ENCODE assay signal across 8 mouse cellular contexts in the genomic region with DNA sequence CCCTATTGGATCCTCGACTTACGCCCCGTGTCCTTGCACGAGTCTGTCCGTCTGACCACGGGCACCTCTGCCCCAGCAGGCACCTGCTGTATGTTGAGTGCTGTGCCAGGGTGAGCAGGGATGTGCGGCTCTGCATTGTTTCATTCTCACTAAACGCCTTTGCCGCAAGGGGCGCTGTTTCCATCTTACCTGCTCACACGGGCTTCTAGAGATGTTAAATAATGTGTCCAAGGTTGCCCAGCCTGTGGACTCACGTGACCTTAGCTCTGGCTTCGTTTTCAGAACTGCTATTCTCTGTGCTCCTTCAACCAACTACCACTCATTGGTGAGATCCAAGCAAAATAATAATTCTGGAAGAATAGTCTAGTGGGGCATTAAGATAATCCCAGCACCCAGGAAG.
DNase-seq lines count a peak whose midpoint lies in the region; ATAC-seq and TF ChIP-seq lines count a peak whose summit lies in the region.

No protein-coding gene starts in this region.

- in situ Hi-C loops in CH12.LX (cut with MboI; ENCODE audit: low pct_ligation_motif_present, low pct_unique_long_range_greater_than_20kb, low sequenced_read_pairs), result no loop called here

- peak; percentile 9 for TF ChIP-seq RAD21 in CH12.LX (IDR thresholded peaks at IDR 0.05; ENCODE audit: low read depth, low read length)

- no peaks in the 10 kb centered on the region for H3K36me3 ChIP-seq in hindbrain, embryonic 11.5 days (ENCODE audit: control insufficient read depth, insufficient read depth, low read length)
- H3K36me3 ChIP-seq in hindbrain, embryonic 16.5 days (ENCODE audit: control insufficient read depth, insufficient read depth, low read length), result no peaks in the 10 kb centered on the region
- no peaks in the 10 kb centered on the region for H3K36me3 ChIP-seq in CH12.LX (replicated peaks in 1 of 2; ENCODE audit: control insufficient read depth in 1 of 2, insufficient read depth in 1 of 2, low read length in 1 of 2)
- H3K36me3 ChIP-seq in liver, embryonic 14.5 days (replicated peaks; ENCODE audit: control insufficient read depth, insufficient read depth, low read depth), result no peaks in the 10 kb centered on the region

- no peaks in the 10 kb centered on the region for H3K9me3 ChIP-seq in hindbrain, embryonic 11.5 days (ENCODE audit: control insufficient read depth, low read length)
- H3K9me3 ChIP-seq in hindbrain, embryonic 16.5 days (ENCODE audit: control insufficient read depth, low read length), result no peaks in the 10 kb centered on the region
- peaks cover 3% of the 10 kb centered on the region for H3K9me3 ChIP-seq in CH12.LX (replicated peaks; ENCODE audit: low read length)
- H3K9me3 ChIP-seq in liver, embryonic 14.5 days (ENCODE audit: control insufficient read depth, low read length), result no peaks in the 10 kb centered on the region

- no peaks in the 10 kb centered on the region for H3K79me2 ChIP-seq in CH12.LX (replicated peaks; ENCODE audit: control insufficient read depth, extremely low read depth, insufficient read depth, poor library complexity, severe bottlenecking)

- TF ChIP-seq CTCF in CH12.LX (conservative IDR thresholded peaks at IDR 0.05 in 1 of 2, IDR thresholded peaks at IDR 0.05 in 1 of 2; ENCODE audit: low read depth in 2 of 2, low read length in 2 of 2), result peak; percentile 66 to 70
- TF ChIP-seq CTCF in embryonic fibroblast, embryonic 13.5 days (IDR thresholded peaks at IDR 0.05; ENCODE audit: borderline replicate concordance, insufficient read depth, low read length), result peak; percentile 38; the same call in 1 of the 2 replicates
- TF ChIP-seq CTCF in liver, embryonic 14.5 days (IDR thresholded peaks at IDR 0.05; ENCODE audit: low read depth), result peak; percentile 89

- H3K4me1 ChIP-seq in hindbrain, embryonic 11.5 days (replicated peaks; ENCODE audit: control insufficient read depth, insufficient read depth, low read length), result no peaks in the 10 kb centered on the region
- H3K4me1 ChIP-seq in hindbrain, embryonic 16.5 days (ENCODE audit: control insufficient read depth, insufficient read depth, low read depth, low read length), result no peaks in the 10 kb centered on the region; the same call in 1 of the 2 replicates
- H3K4me1 ChIP-seq in CH12.LX (ENCODE audit: control insufficient read depth in 1 of 2, insufficient read depth in 2 of 2), result no peaks in the 10 kb centered on the region
- H3K4me1 ChIP-seq in embryonic fibroblast, embryonic 13.5 days (ENCODE audit: control insufficient read depth, insufficient read depth, low read length), result no peaks in the 10 kb centered on the region; the same call in 1 of the 2 replicates
- peaks cover 0 to 6% of the 10 kb centered on the region in 2 experiments; a peak in 3 of 4 replicates for H3K4me1 ChIP-seq in liver, embryonic 14.5 days (replicated peaks; ENCODE audit: control insufficient read depth in 2 of 2, insufficient read depth in 2 of 2, low read length in 1 of 2)

- DNase-seq in hindbrain, embryonic 11.5 days (ENCODE audit: low spot score), result peak; percentile 70
- peak; percentile 62 for DNase-seq in CH12.LX (ENCODE audit: extremely low read depth)
- peak; percentile 59 to 63 for DNase-seq in adrenal gland, postnatal 36 days
- DNase-seq in liver, embryonic 14.5 days (ENCODE audit: low read depth in 3 of 3, low spot score in 3 of 3), result peak; percentile 33 to 46 (median 33)
- DNase-seq in retina, embryonic 14.5 days (ENCODE audit: low spot score), result peak; percentile 75
- DNase-seq in frontal cortex, postnatal 14 days (ENCODE audit: low spot score in 2 of 2), result no peak

- no peaks in the 10 kb centered on the region for H3K27me3 ChIP-seq in hindbrain, embryonic 11.5 days (ENCODE audit: control insufficient read depth, insufficient read depth, low read length)
- no peaks in the 10 kb centered on the region for H3K27me3 ChIP-seq in hindbrain, embryonic 16.5 days (replicated peaks; ENCODE audit: control insufficient read depth, insufficient read depth, low read length)
- peaks cover 83% of the 10 kb centered on the region for H3K27me3 ChIP-seq in CH12.LX (replicated peaks)
- peaks cover 15% of the 10 kb centered on the region for H3K27me3 ChIP-seq in liver, embryonic 14.5 days (ENCODE audit: control insufficient read depth, insufficient read depth, low read length)

- TF ChIP-seq EP300 in CH12.LX (IDR thresholded peaks at IDR 0.05; ENCODE audit: low read length), result no peak
- no peak for TF ChIP-seq EP300 in liver, embryonic 14.5 days (IDR thresholded peaks at IDR 0.05; ENCODE audit: low read depth)

- dilution Hi-C loops in CH12.LX (cut with MboI; ENCODE audit: extremely low pct_ligation_motif_present, extremely low pct_unique_long_range_greater_than_20kb, low sequenced_read_pairs), result no loop called here

- no peak overlapping the region for H3K4me3 ChIP-seq in hindbrain, embryonic 11.5 days (ENCODE audit: low read depth, low read length)
- H3K4me3 ChIP-seq in hindbrain, embryonic 16.5 days (ENCODE audit: low read length), result no peak overlapping the region
- H3K4me3 ChIP-seq in CH12.LX (replicated peaks in 1 of 3; ENCODE audit: low read depth in 2 of 3, low read length in 2 of 3, poor library complexity in 1 of 3), result no peak overlapping the region
- H3K4me3 ChIP-seq in embryonic fibroblast, embryonic 13.5 days (ENCODE audit: insufficient read depth, low read length), result no peak overlapping the region
- no peak overlapping the region for H3K4me3 ChIP-seq in liver, embryonic 14.5 days (ENCODE audit: insufficient read depth in 1 of 2, low read depth in 2 of 2, low read length in 2 of 2)

- H3K4me2 ChIP-seq in hindbrain, embryonic 11.5 days (replicated peaks; ENCODE audit: low read depth, low read length), result no peak overlapping the region
- no peak overlapping the region for H3K4me2 ChIP-seq in hindbrain, embryonic 16.5 days (ENCODE audit: low read length)
- no peak overlapping the region for H3K4me2 ChIP-seq in CH12.LX (ENCODE audit: insufficient read depth, low read depth, poor library complexity, severe bottlenecking)
- H3K4me2 ChIP-seq in liver, embryonic 14.5 days (ENCODE audit: low read depth), result no peak overlapping the region

- TF ChIP-seq POLR2A in CH12.LX (IDR thresholded peaks at IDR 0.05; ENCODE audit: low read depth, low read length), result no peak
- TF ChIP-seq POLR2A in embryonic fibroblast, embryonic 13.5 days (IDR thresholded peaks at IDR 0.05; ENCODE audit: low read depth, low read length), result no peak

- H3K27ac ChIP-seq in hindbrain, embryonic 11.5 days (ENCODE audit: low read depth, low read length), result no peak overlapping the region
- H3K27ac ChIP-seq in hindbrain, embryonic 16.5 days (ENCODE audit: low read depth, low read length), result no peak overlapping the region
- no peak overlapping the region for H3K27ac ChIP-seq in CH12.LX (ENCODE audit: insufficient read depth, low read depth)
- H3K27ac ChIP-seq in embryonic fibroblast, embryonic 13.5 days (ENCODE audit: insufficient read depth, low read length), result no peak overlapping the region
- no peak overlapping the region for H3K27ac ChIP-seq in liver, embryonic 14.5 days

- ATAC-seq in hindbrain, embryonic 11.5 days (ENCODE audit: low FRiP score), result no peak
- ATAC-seq in hindbrain, embryonic 16.5 days, result no peak
- ATAC-seq in liver, embryonic 14.5 days (ENCODE audit: insufficient read depth), result 0 out of 2 replicates have a peak, but pooled peaks have one; percentile 58

- WGBS in hindbrain, embryonic 11.5 days, result 39% methylated on average over 13 of the region's 13 CpGs
- WGBS in hindbrain, embryonic 16.5 days, result 37% methylated on average over 13 of the region's 13 CpGs
- 19% methylated on average over 13 of the region's 13 CpGs for WGBS in liver, embryonic 14.5 days (ENCODE audit: insufficient replicate concordance)

- H3K9ac ChIP-seq in hindbrain, embryonic 11.5 days (ENCODE audit: low read depth, low read length), result no peak overlapping the region
- no peak overlapping the region for H3K9ac ChIP-seq in hindbrain, embryonic 16.5 days (ENCODE audit: low read depth, low read length)
- H3K9ac ChIP-seq in CH12.LX (ENCODE audit: insufficient read depth, low read depth), result no peak overlapping the region
- no peak overlapping the region for H3K9ac ChIP-seq in liver, embryonic 14.5 days (replicated peaks)

TF ChIP-seq in CH12.LX, 34 proteins besides CTCF, POLR2A, EP300 and RAD21:
- TF ChIP-seq USF1 (IDR thresholded peaks at IDR 0.05; ENCODE audit: low read depth, low read length) (peak; percentile 23; the same call in 1 of the 2 replicates), BHLHE40 (IDR thresholded peaks at IDR 0.05; ENCODE audit: low read depth, low read length) (peak; percentile 75), JUN (IDR thresholded peaks at IDR 0.05; ENCODE audit: insufficient read depth, low read depth, low read length) (no peak), USF2 (conservative IDR thresholded peaks at IDR 0.05; ENCODE audit: low read depth, low read length) (peak; percentile 30), ZKSCAN1 (IDR thresholded peaks at IDR 0.05; ENCODE audit: borderline replicate concordance, low read depth, low read length) (no peak), MXI1 (IDR thresholded peaks at IDR 0.05; ENCODE audit: low read depth, low read length) (no peak)

Comparison
In these comparisons a context has a peak if more than half of its experiments do, and no peak if none do; other contexts are left out.
1. DNase-seq: peak in hindbrain, embryonic 11.5 days (single experiment), CH12.LX (single experiment), adrenal gland, postnatal 36 days (2 of 2), liver, embryonic 14.5 days (3 of 3) and retina, embryonic 14.5 days (single experiment); none in frontal cortex, postnatal 14 days (0 of 2).
2. CTCF ChIP-seq: peak in every context shown above with its lines; median percentile 89 in liver, embryonic 14.5 days; 68 in CH12.LX; 38 in embryonic fibroblast, embryonic 13.5 days.